Mouse (Mus musculus) stomach, postnatal 0 days (tissue): ENCODE data around the gene Msi2.

Source experiments
- CTCF ChIP-seq: IDR thresholded peaks from 2 replicates; pipeline ENCODE4 v1.5.1; 2016; ENCODE audit warnings: antibody characterized with exemption, low read depth, mild to moderate bottlenecking, moderate library complexity
- EP300 ChIP-seq: optimal IDR thresholded peaks from 2 replicates; pipeline ENCODE3; 2016; ENCODE audit warnings: antibody characterized with exemption

- TF ChIP-seq CTCF (no peak), EP300 (no peak)
These were observed 193.9 kb downstream of the Msi2 start for GRCm38 (mm10) chr11:88524437-88524789.
